Mouse (Mus musculus) heart, adult 9 months (tissue): ENCODE data around the gene Krtap9-3.
"Not testable (repeated sequence)": the region's sequence is repeated elsewhere in the genome, so short reads cannot be mapped to it uniquely, and the experiment has no call there.

Experiments used
- DNase-seq, 2 experiments: peaks; one replicate each; pipeline ENCODE4 v3.0.0; 2022; ENCODE audit warnings: low spot score in 2 of 2

Krtap9-3 gene

GRCm38 (mm10) chr11:99597742-99598141, at the start of gene Krtap9-3:
Krtap9-3 (minus strand) TSS chr11:99598105.
- DNase-seq = not testable (repeated sequence)

- no peak for DNase-seq
These were observed 48.5 kb upstream of the Krtap9-3 start for GRCm38 (mm10) chr11:99646444-99646843.

GRCm38 (mm10) chr11:99644351-99644750, 46.4 kb upstream of the Krtap9-3 start:
- no peak for DNase-seq

- not testable (repeated sequence) for DNase-seq
These were observed 45.8 kb upstream of the Krtap9-3 start, which contains the start of gene Krtap4-7 for GRCm38 (mm10) chr11:99643635-99644139. Krtap4-7 (minus strand) TSS chr11:99644089.

GRCm38 (mm10) chr11:99640926-99641325, 43.0 kb upstream of the Krtap9-3 start:
- no peak for DNase-seq

- no peak for DNase-seq
These were observed 39.2 kb upstream of the Krtap9-3 start for GRCm38 (mm10) chr11:99637086-99637485.

- DNase-seq = no peak
These were observed 36.8 kb upstream of the Krtap9-3 start, which contains the start of gene Krtap4-2 for GRCm38 (mm10) chr11:99634653-99635134. Krtap4-2 (minus strand) TSS chr11:99635084.

GRCm38 (mm10) chr11:99633293-99633692, 35.4 kb upstream of the Krtap9-3 start:
- DNase-seq = no peak

- no peak for DNase-seq
These were observed 33.0 kb upstream of the Krtap9-3 start for GRCm38 (mm10) chr11:99630890-99631289.

GRCm38 (mm10) chr11:99628138-99628537, 30.2 kb upstream of the Krtap9-3 start, which contains the start of gene Krtap4-1:
Krtap4-1 (minus strand) TSS chr11:99628238.
- DNase-seq = no peak

GRCm38 (mm10) chr11:99620335-99620734, 22.4 kb upstream of the Krtap9-3 start, which contains the start of gene Gm11562:
Gm11562 (minus strand) TSS chr11:99620435.
- DNase-seq = no peak

- no peak for DNase-seq
These were observed 17.0 kb upstream of the Krtap9-3 start, which contains the start of gene Krtap2-4 for GRCm38 (mm10) chr11:99614796-99615363. Krtap2-4 (minus strand) TSS chr11:99614846.

- not testable (repeated sequence) for DNase-seq
These were observed 12.2 kb upstream of the Krtap9-3 start, which contains the start of gene Gm11937 for GRCm38 (mm10) chr11:99610089-99610488. Gm11937 (minus strand) TSS chr11:99610189.

- no peak for DNase-seq
These were observed 11.2 kb upstream of the Krtap9-3 start for GRCm38 (mm10) chr11:99609126-99609525.

GRCm38 (mm10) chr11:99603208-99603607, 5.3 kb upstream of the Krtap9-3 start, which contains the start of gene Gm11938:
Gm11938 (minus strand) TSS chr11:99603308.
- DNase-seq = not testable (repeated sequence)

GRCm38 (mm10) chr11:99590981-99591380, 6.9 kb downstream of the Krtap9-3 start, which contains the start of gene Krtap1-3:
Krtap1-3 (minus strand) TSS chr11:99591339.
- DNase-seq = no peak

GRCm38 (mm10) chr11:99585096-99585495, 12.8 kb downstream of the Krtap9-3 start:
- DNase-seq = no peak

- DNase-seq = no peak
These were observed 14.6 kb downstream of the Krtap9-3 start, which contains the start of gene Krtap1-4 for GRCm38 (mm10) chr11:99583245-99583704. Krtap1-4 (minus strand) TSS chr11:99583654.

GRCm38 (mm10) chr11:99581564-99581963, 16.3 kb downstream of the Krtap9-3 start:
- no peak for DNase-seq

- DNase-seq = no peak
These were observed 16.9 kb downstream of the Krtap9-3 start for GRCm38 (mm10) chr11:99581051-99581450.

GRCm38 (mm10) chr11:99580636-99581035, 17.3 kb downstream of the Krtap9-3 start, which contains the start of gene Krtap1-5:
Krtap1-5 (minus strand) TSS chr11:99581016.
- no peak for DNase-seq

GRCm38 (mm10) chr11:99574106-99574505, 23.8 kb downstream of the Krtap9-3 start:
- peak; percentile 10 to 14 for DNase-seq

- no peak for DNase-seq
These were observed 24.7 kb downstream of the Krtap9-3 start for GRCm38 (mm10) chr11:99573164-99573563.
